Mouse (Mus musculus) heart, postnatal 0 days (tissue): ENCODE measurements around the gene Epha8.

Experiments used
- CTCF ChIP-seq: IDR thresholded peaks from 2 replicates; pipeline ENCODE4 v1.5.1; 2016; ENCODE audit warnings: antibody characterized with exemption, control low read depth, low read depth
- EP300 ChIP-seq: IDR thresholded peaks from 2 replicates; pipeline ENCODE4 v1.6.1; 2016; ENCODE audit warnings: antibody characterized with exemption, low read depth

- TF ChIP-seq CTCF (no peak), EP300 (no peak)
Measured at GRCm38 (mm10) chr4:136981993-136982695, 25.5 kb upstream of the Epha8 start.
